Mouse (Mus musculus): Measurements from ENCODE around the gene Focad. TPM values are rescaled to one million over a fixed set of nuclear protein-coding genes. Genes with fewer than 3 reads are reported as not detected.

Focad gene
- total RNA-seq, 2 experiments from 2014 or later = 4.9 to 18.8 TPM

GRCm38 (mm10) chr4:88199186-88199585 is 104.8 kb downstream of the Focad start:
- no peak for ATAC-seq (replicated peaks; ENCODE audit: low FRiP score, poor library complexity, severe bottlenecking)

GRCm38 (mm10) chr4:88201047-88201446 is 106.6 kb downstream of the Focad start:
- ATAC-seq (replicated peaks; ENCODE audit: low FRiP score, poor library complexity, severe bottlenecking) = no peak

- no peak for ATAC-seq (replicated peaks; ENCODE audit: low FRiP score, poor library complexity, severe bottlenecking)
These were observed 114.2 kb downstream of the Focad start for GRCm38 (mm10) chr4:88208676-88209075.

- ATAC-seq (replicated peaks; ENCODE audit: low FRiP score, poor library complexity, severe bottlenecking) = no peak
These were observed 115.0 kb downstream of the Focad start for GRCm38 (mm10) chr4:88209351-88209814.

- no peak for ATAC-seq (replicated peaks; ENCODE audit: low FRiP score, poor library complexity, severe bottlenecking)
These were observed 116.2 kb downstream of the Focad start for GRCm38 (mm10) chr4:88210602-88211001.

GRCm38 (mm10) chr4:88211200-88211885 is 116.9 kb downstream of the Focad start:
- ATAC-seq (replicated peaks; ENCODE audit: low FRiP score, poor library complexity, severe bottlenecking) = no peak

GRCm38 (mm10) chr4:88213895-88214294 is 119.5 kb downstream of the Focad start:
- ATAC-seq (replicated peaks; ENCODE audit: low FRiP score, poor library complexity, severe bottlenecking) = no peak

GRCm38 (mm10) chr4:88218286-88218685 is 123.9 kb downstream of the Focad start:
- no peak for ATAC-seq (replicated peaks; ENCODE audit: low FRiP score, poor library complexity, severe bottlenecking)

GRCm38 (mm10) chr4:88218797-88219196 is 124.4 kb downstream of the Focad start:
- no peak for ATAC-seq (replicated peaks; ENCODE audit: low FRiP score, poor library complexity, severe bottlenecking)

- ATAC-seq (replicated peaks; ENCODE audit: low FRiP score, poor library complexity, severe bottlenecking) = no peak
These were observed 136.9 kb downstream of the Focad start for GRCm38 (mm10) chr4:88231375-88231774.

- no peak for ATAC-seq (replicated peaks; ENCODE audit: low FRiP score, poor library complexity, severe bottlenecking)
These were observed 141.5 kb downstream of the Focad start for GRCm38 (mm10) chr4:88235941-88236340.

- ATAC-seq (replicated peaks; ENCODE audit: low FRiP score, poor library complexity, severe bottlenecking) = no peak
These were observed 142.7 kb downstream of the Focad start for GRCm38 (mm10) chr4:88236926-88237756.

GRCm38 (mm10) chr4:88238351-88238750 is 143.9 kb downstream of the Focad start:
- ATAC-seq (replicated peaks; ENCODE audit: low FRiP score, poor library complexity, severe bottlenecking) = no peak

- no peak for ATAC-seq (replicated peaks; ENCODE audit: low FRiP score, poor library complexity, severe bottlenecking)
These were observed 149.4 kb downstream of the Focad start for GRCm38 (mm10) chr4:88243834-88244233.

- ATAC-seq (replicated peaks; ENCODE audit: low FRiP score, poor library complexity, severe bottlenecking) = no peak
These were observed 151.1 kb downstream of the Focad start for GRCm38 (mm10) chr4:88245494-88245893.

GRCm38 (mm10) chr4:88261349-88261748 is 166.9 kb downstream of the Focad start:
- no peak for ATAC-seq (replicated peaks; ENCODE audit: low FRiP score, poor library complexity, severe bottlenecking)

GRCm38 (mm10) chr4:88264536-88264935 is 170.1 kb downstream of the Focad start:
- ATAC-seq (replicated peaks; ENCODE audit: low FRiP score, poor library complexity, severe bottlenecking) = no peak

- no peak; the same call in 1 of the 2 replicates for ATAC-seq (replicated peaks; ENCODE audit: low FRiP score, poor library complexity, severe bottlenecking)
These were observed 176.1 kb downstream of the Focad start for GRCm38 (mm10) chr4:88270408-88271067.

- no peak for ATAC-seq (replicated peaks; ENCODE audit: low FRiP score, poor library complexity, severe bottlenecking)
These were observed 181.2 kb downstream of the Focad start for GRCm38 (mm10) chr4:88275571-88276041.

GRCm38 (mm10) chr4:88276058-88276734 is 181.8 kb downstream of the Focad start:
- no peak for ATAC-seq (replicated peaks; ENCODE audit: low FRiP score, poor library complexity, severe bottlenecking)
